ENCODE assay signal across 23 mouse cellular contexts in the genomic region with DNA sequence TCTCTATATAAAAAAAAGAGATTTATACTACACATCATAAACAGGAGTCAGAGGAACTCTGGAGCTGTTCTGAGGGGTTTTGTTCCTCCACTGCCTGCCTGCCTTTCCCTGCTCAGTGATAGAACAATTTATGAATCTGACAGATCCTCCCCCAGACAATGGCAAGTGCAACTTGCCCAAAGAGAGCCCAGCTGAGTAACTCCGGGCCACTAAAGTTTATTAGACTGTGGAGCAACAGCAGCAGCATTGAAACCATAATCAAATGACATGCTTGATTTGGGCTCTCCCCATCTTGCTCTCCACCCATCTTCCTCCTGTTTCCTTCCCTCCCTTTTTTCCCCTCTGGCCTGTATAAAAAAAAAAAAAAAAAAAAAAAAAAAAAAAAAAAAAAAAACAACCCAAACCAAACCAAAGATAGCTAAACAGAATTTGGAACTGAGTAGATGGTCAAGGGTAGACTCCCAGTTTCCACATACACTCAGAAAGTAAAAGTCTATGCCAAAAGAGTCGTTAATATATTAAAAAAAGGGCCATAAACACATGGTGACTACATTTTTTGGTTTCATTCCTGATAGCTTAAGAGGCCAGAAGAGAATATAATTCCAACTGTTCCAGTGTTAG.
DNase-seq lines count a peak whose midpoint lies in the region; ATAC-seq and TF ChIP-seq lines count a peak whose summit lies in the region.
"Had no signal": no experiment of that assay in that cellular context is flagged by ENCODE, and none has a peak within 500 bp of the region (broad histone marks: within the 10 kb centered on the region; RNA-seq: fewer than 3 reads in every experiment).

No protein-coding gene starts in this region.

- no peak for TF ChIP-seq CTCF in cerebellum, adult 2 months (IDR thresholded peaks at IDR 0.05; ENCODE audit: borderline replicate concordance, insufficient read depth, low read depth, low read length)

- in situ Hi-C loops in ES-E14 (cut with MboI; ENCODE audit: low sequenced_read_pairs in 2 of 2, unreplicated experiment in 2 of 2): no loop called here

- peaks cover 3% of the 10 kb centered on the region; the same call in 1 of the 2 replicates for H3K27me3 ChIP-seq in embryonic facial prominence, embryonic 10.5 days (replicated peaks; ENCODE audit: low read depth, poor library complexity, severe bottlenecking)
- no peaks in the 10 kb centered on the region for H3K27me3 ChIP-seq in embryonic facial prominence, embryonic 14.5 days (replicated peaks; ENCODE audit: control insufficient read depth, insufficient read depth, low read length)
- 0 out of 2 replicates have a peak, but pooled peaks cover 4% of the 10 kb centered on the region for H3K27me3 ChIP-seq in kidney, embryonic 16.5 days (ENCODE audit: insufficient read depth, low read length)
- H3K27me3 ChIP-seq in cerebellum, adult 2 months (ENCODE audit: control insufficient read depth, insufficient read depth, low read length): no peaks in the 10 kb centered on the region
- H3K27me3 ChIP-seq: forebrain, embryonic 12.5 days; forebrain, embryonic 15.5 days; hindbrain, embryonic 12.5 days; hindbrain, embryonic 15.5 days had no signal

- intact Hi-C loops in gastrocnemius, postnatal 14 days (cut with DNase I; ENCODE audit: low total_unique reads): no loop called here

- H3K9me3 ChIP-seq in ES-E14 (ENCODE audit: control insufficient read depth, insufficient read depth, low read depth, low read length): no peaks in the 10 kb centered on the region
- no peaks in the 10 kb centered on the region for H3K9me3 ChIP-seq in embryonic facial prominence, embryonic 10.5 days
- no peaks in the 10 kb centered on the region for H3K9me3 ChIP-seq in embryonic facial prominence, embryonic 14.5 days (ENCODE audit: control insufficient read depth, low read length)
- no peaks in the 10 kb centered on the region for H3K9me3 ChIP-seq in kidney, embryonic 16.5 days (ENCODE audit: low read length)
- H3K9me3 ChIP-seq: embryonic facial prominence, embryonic 15.5 days; forebrain, embryonic 12.5 days; forebrain, embryonic 15.5 days; hindbrain, embryonic 12.5 days; hindbrain, embryonic 15.5 days had no signal

- H3K4me2 ChIP-seq in embryonic facial prominence, embryonic 14.5 days (ENCODE audit: low read depth, low read length): no peak overlapping the region
- no peak overlapping the region for H3K4me2 ChIP-seq in kidney, embryonic 16.5 days (replicated peaks; ENCODE audit: low read depth, low read length)
- H3K4me2 ChIP-seq: embryonic facial prominence, embryonic 15.5 days; forebrain, embryonic 12.5 days; forebrain, embryonic 15.5 days; heart, embryonic 11.5 days; hindbrain, embryonic 12.5 days; hindbrain, embryonic 15.5 days had no signal

- no peak overlapping the region for H3K9ac ChIP-seq in ES-E14 (ENCODE audit: insufficient read depth, low read depth, low read length, poor library complexity, severe bottlenecking)
- no peak overlapping the region for H3K9ac ChIP-seq in embryonic facial prominence, embryonic 14.5 days (ENCODE audit: low read depth, low read length)
- no peak overlapping the region for H3K9ac ChIP-seq in kidney, embryonic 16.5 days (replicated peaks; ENCODE audit: low read length)
- H3K9ac ChIP-seq: embryonic facial prominence, embryonic 15.5 days; forebrain, embryonic 12.5 days; forebrain, embryonic 15.5 days; hindbrain, embryonic 12.5 days; hindbrain, embryonic 15.5 days had no signal

- TF ChIP-seq POLR2A in cerebellum, adult 2 months (IDR thresholded peaks at IDR 0.05; ENCODE audit: borderline replicate concordance, insufficient read depth, low read length): no peak

- no peaks in the 10 kb centered on the region for H3K4me1 ChIP-seq in ES-E14 (ENCODE audit: control insufficient read depth in 2 of 2, insufficient read depth in 2 of 2, low read length in 2 of 2, poor library complexity in 1 of 2)
- H3K4me1 ChIP-seq in embryonic facial prominence, embryonic 10.5 days: peaks cover 37% of the 10 kb centered on the region
- peaks cover 19% of the 10 kb centered on the region for H3K4me1 ChIP-seq in embryonic facial prominence, embryonic 14.5 days (ENCODE audit: control insufficient read depth, insufficient read depth, low read length)
- peaks cover 12% of the 10 kb centered on the region; the same call in 1 of the 2 replicates for H3K4me1 ChIP-seq in kidney, embryonic 16.5 days (ENCODE audit: insufficient read depth, low read length)
- H3K4me1 ChIP-seq in cerebellum, adult 2 months (ENCODE audit: control insufficient read depth, insufficient read depth, low read length): no peaks in the 10 kb centered on the region
- H3K4me1 ChIP-seq: hindbrain, embryonic 15.5 days had no signal

- WGBS in embryonic facial prominence, embryonic 10.5 days: 69% methylated on average over 2 of the region's 2 CpGs
- WGBS in embryonic facial prominence, embryonic 14.5 days: 64% methylated on average over 2 of the region's 2 CpGs
- WGBS in kidney, embryonic 16.5 days: 41% methylated on average over 2 of the region's 2 CpGs
- whole genome bisulfite sequencing in cerebellum, adult 2 months: 40% methylated on average over 2 of the region's 2 CpGs

- H3K36me3 ChIP-seq in ES-E14 (ENCODE audit: control insufficient read depth, insufficient read depth, low read length, poor library complexity, severe bottlenecking): no peaks in the 10 kb centered on the region
- H3K36me3 ChIP-seq in embryonic facial prominence, embryonic 10.5 days (replicated peaks): no peaks in the 10 kb centered on the region
- H3K36me3 ChIP-seq in embryonic facial prominence, embryonic 14.5 days (ENCODE audit: control insufficient read depth, insufficient read depth, low read length): no peaks in the 10 kb centered on the region
- H3K36me3 ChIP-seq in kidney, embryonic 16.5 days (ENCODE audit: insufficient read depth, low read length): no peaks in the 10 kb centered on the region
- H3K36me3 ChIP-seq: embryonic facial prominence, embryonic 15.5 days; forebrain, embryonic 12.5 days; forebrain, embryonic 15.5 days; G1E; hindbrain, embryonic 12.5 days; hindbrain, embryonic 15.5 days had no signal

- no peak for DNase-seq in ES-E14 (ENCODE audit: low read depth, low spot score)
- no peak for DNase-seq in embryonic facial prominence, embryonic 10.5 days (ENCODE audit: low spot score)
- peak; percentile 32 for DNase-seq in embryonic facial prominence, embryonic 14.5 days (ENCODE audit: low spot score)
- peak; percentile 61 for DNase-seq in retina, postnatal 1 day
- no peak for DNase-seq in gastrocnemius, postnatal 14 days
- no peak for DNase-seq in cerebellum, adult 2 months
- DNase-seq: adrenal gland, adult 2 months; cerebellum, adult 11 months; cerebellum, adult 8-10 months; cerebellum, postnatal 10 days; cerebellum, postnatal 36 days; gastrocnemius, postnatal 36 days; heart, adult 2 months had no signal

- no peak overlapping the region for H3K4me3 ChIP-seq in ES-E14 (ENCODE audit: insufficient read depth in 1 of 2, low read depth in 1 of 2, low read length in 2 of 2, poor library complexity in 1 of 2, severe bottlenecking in 1 of 2)
- no peak overlapping the region for H3K4me3 ChIP-seq in embryonic facial prominence, embryonic 10.5 days
- no peak overlapping the region for H3K4me3 ChIP-seq in embryonic facial prominence, embryonic 14.5 days (ENCODE audit: low read depth, low read length)
- H3K4me3 ChIP-seq in kidney, embryonic 16.5 days (ENCODE audit: low read length): no peak overlapping the region
- no peak overlapping the region for H3K4me3 ChIP-seq in cerebellum, adult 2 months (replicated peaks; ENCODE audit: insufficient read depth, low read depth, low read length)
- H3K4me3 ChIP-seq: embryonic facial prominence, embryonic 15.5 days; forebrain, embryonic 12.5 days; forebrain, embryonic 15.5 days; heart, adult 2 months; hindbrain, embryonic 12.5 days; hindbrain, embryonic 15.5 days had no signal

- ATAC-seq in embryonic facial prominence, embryonic 14.5 days (ENCODE audit: low read depth): no peak
- ATAC-seq in kidney, embryonic 16.5 days (ENCODE audit: low FRiP score, low TSS enrichment): no peak
- ATAC-seq: CD4-positive, CD25-positive, alpha-beta regulatory T cell, adult 4 months; forebrain, embryonic 15.5 days; intestine, postnatal 0 days had no signal

- no peak overlapping the region for H3K27ac ChIP-seq in ES-E14 (ENCODE audit: insufficient read depth, low read depth, low read length, poor library complexity, severe bottlenecking)
- 0 out of 2 replicates have a peak overlapping the region, but pooled peaks have one; percentile 1 for H3K27ac ChIP-seq in embryonic facial prominence, embryonic 10.5 days (replicated peaks)
- H3K27ac ChIP-seq in embryonic facial prominence, embryonic 14.5 days (replicated peaks; ENCODE audit: low read depth, low read length): no peak overlapping the region
- H3K27ac ChIP-seq in kidney, embryonic 16.5 days (ENCODE audit: low read length): no peak overlapping the region
- no peak overlapping the region for H3K27ac ChIP-seq in cerebellum, adult 2 months (ENCODE audit: insufficient read depth, low read length)
- H3K27ac ChIP-seq: embryonic facial prominence, embryonic 15.5 days; forebrain, embryonic 12.5 days; forebrain, embryonic 15.5 days; heart, adult 2 months; hindbrain, embryonic 12.5 days; hindbrain, embryonic 15.5 days had no signal

TF ChIP-seq in ES-E14, 5 proteins besides CTCF, POLR2A, EP300 and RAD21:
- TF ChIP-seq ZNF384 (IDR thresholded peaks at IDR 0.05; ENCODE audit: low read depth, low read length) (peak; percentile 82; the same call in 1 of the 2 replicates), HCFC1 (IDR thresholded peaks at IDR 0.05; ENCODE audit: borderline replicate concordance, insufficient read depth, low read length) (no peak), CHD2 (IDR thresholded peaks at IDR 0.05; ENCODE audit: low read depth, low read length) (no peak)

Comparison
In these comparisons a context has a peak if more than half of its experiments do, and no peak if none do; other contexts are left out.
1. DNase-seq: peak in embryonic facial prominence, embryonic 14.5 days (single experiment) and retina, postnatal 1 day (single experiment); none in ES-E14 (single experiment), embryonic facial prominence, embryonic 10.5 days (single experiment), gastrocnemius, postnatal 14 days (single experiment) and cerebellum, adult 2 months (0 of 2).